Mouse (Mus musculus) adrenal gland, postnatal 4 days (tissue): ENCODE results near the gene Tgif2. TPM values are rescaled to one million over a fixed set of nuclear protein-coding genes. Genes with fewer than 3 reads are reported as not detected.
"Not testable (repeated sequence)": the region's sequence is repeated elsewhere in the genome, so short reads cannot be mapped to it uniquely, and the experiment has no call there.

Experiments used
- DNase-seq, 2 experiments: peaks; one replicate each; pipeline ENCODE4 v3.0.0; 2021 to 2022; ENCODE audit warnings: low spot score in 2 of 2, mixed read lengths in 2 of 2
- total RNA-seq, 2 experiments: library from RNA; stranded (reverse); gene quantifications; 2 replicates each; pipeline ENCODE4 v1.2.3; 2021

The Tgif2 gene
- total RNA-seq, 2 experiments from 2014 or later = 23.0 to 25.1 TPM

DNA sequence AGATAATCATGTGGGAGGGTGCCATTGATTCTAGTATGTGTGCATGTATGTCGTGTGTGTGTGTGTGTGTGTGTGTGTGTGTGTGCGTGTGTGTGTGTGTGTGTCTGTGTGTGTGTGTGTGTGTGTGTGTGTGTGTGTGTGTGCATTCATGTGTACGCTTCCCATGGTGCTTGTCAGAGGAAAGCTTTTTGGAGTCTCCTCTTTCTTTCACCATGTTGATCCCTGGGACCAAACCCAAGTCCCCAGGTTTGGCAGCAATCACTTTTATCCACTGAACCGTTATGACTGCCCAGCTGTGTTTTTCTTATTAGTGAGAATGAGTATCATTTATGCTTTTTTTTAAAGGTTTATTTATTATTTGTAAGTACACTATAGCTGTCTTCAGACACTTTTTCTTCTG lies 62.6 kb downstream of the Tgif2 start:
- DNase-seq = not testable (repeated sequence)

DNA sequence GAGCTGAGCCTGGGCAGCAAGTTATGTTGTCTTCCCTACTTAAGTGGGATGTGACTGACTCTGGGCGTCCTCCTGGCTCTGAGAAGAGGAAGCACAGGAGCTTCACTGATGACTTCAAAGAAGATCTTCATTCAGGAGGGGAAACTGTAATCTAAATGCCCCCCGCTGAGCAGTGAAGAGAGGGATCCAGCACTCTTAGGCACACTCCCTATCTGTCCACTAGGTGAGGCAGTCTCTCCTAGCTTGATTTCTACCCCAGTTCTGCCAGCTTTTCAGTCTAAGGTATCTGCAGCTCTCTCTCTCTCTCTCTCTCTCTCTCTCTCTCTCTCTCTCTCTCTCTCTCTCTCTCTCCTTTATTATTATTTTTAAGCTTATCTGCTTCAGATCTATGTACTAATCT lies 63.6 kb downstream of the Tgif2 start:
- no peak for DNase-seq

Other genes starting within 250 kb of the Tgif2 start
- gene Dlgap4, start 226.3 kb upstream of the Tgif2 start, total RNA-seq = 10 to 100 TPM; 52.4 to 53.9 TPM
- gene Myl9, start 64.6 kb upstream of the Tgif2 start, total RNA-seq = 10 to 100 TPM; 82.3 to 84.4 TPM
- gene 4930518I15Rik, start 17.9 kb downstream of the Tgif2 start, total RNA-seq = 1 to 10 TPM; 4.3 to 5.2 TPM
- gene Rab5if, start 23.1 kb downstream of the Tgif2 start, total RNA-seq = 100 to 1,000 TPM; 190 to 203 TPM
- not detected for gene Sla2, start 47.2 kb downstream of the Tgif2 start, total RNA-seq
- 10 to 100 TPM; 47.2 to 47.9 TPM for gene Ndrg3, start 152.0 kb downstream of the Tgif2 start, total RNA-seq
- gene Dsn1, start 167.1 kb downstream of the Tgif2 start, total RNA-seq = 10 to 100 TPM; 19.9 to 22.3 TPM
- 10 to 100 TPM; 46.3 to 47.0 TPM for gene Soga1, start 239.2 kb downstream of the Tgif2 start, total RNA-seq
- not detected for gene Tldc2, start 247.0 kb downstream of the Tgif2 start, total RNA-seq